Mouse (Mus musculus): ENCODE measurements around the gene Ly6g5c. TPM values are rescaled to one million over a fixed set of nuclear protein-coding genes. Genes with fewer than 3 reads are reported as not detected.

Ly6g5c gene
- total and polyA plus RNA-seq, 3 experiments = not detected

DNA sequence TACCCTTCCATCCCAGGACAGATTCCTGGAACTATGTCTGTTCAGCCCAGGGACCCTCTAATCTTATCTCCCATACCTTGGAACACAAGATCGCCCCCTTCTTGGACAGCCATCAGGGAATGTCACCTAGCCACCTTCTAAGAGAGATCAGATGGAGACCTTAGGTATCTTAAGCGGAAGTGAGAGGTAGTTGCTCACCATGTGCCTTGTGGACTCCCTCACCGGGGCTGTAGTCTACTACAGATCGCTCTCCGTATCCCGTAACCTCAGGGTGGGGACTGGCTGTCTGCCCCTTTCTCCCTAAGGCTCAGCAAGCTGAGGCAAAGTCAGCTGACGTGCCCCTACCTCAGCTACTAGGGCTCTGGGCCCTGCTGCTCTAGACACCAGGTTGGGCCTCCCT is 4.0 kb upstream of the Ly6g5c start:
- DNase-seq (ENCODE audit: low spot score) = no peak
- peaks cover 58% of the 10 kb centered on the region for H3K36me3 ChIP-seq (replicated peaks)
- ATAC-seq (ENCODE audit: extremely low read depth, insufficient number of reproducible peaks, low FRiP score, poor library complexity, severe bottlenecking) = no peak
- H3K27me3 ChIP-seq (ENCODE audit: insufficient read depth, low read length) = no peaks in the 10 kb centered on the region
- no peak overlapping the region; the same call in 1 of the 2 replicates for H3K4me3 ChIP-seq (ENCODE audit: low read depth, low read length)
- no peak for TF ChIP-seq TAL1 (conservative IDR thresholded peaks at IDR 0.05; ENCODE audit: low read depth, low read length)
- TF ChIP-seq CTCF (IDR thresholded peaks at IDR 0.05; ENCODE audit: low read depth, low read length) = no peak
- no peak for TF ChIP-seq GATA2 (IDR thresholded peaks at IDR 0.05; ENCODE audit: borderline replicate concordance, low read depth, low read length)
- TF ChIP-seq POLR2AphosphoS5 (IDR thresholded peaks at IDR 0.05; ENCODE audit: insufficient replicate concordance, low read depth, low read length) = no peak
- peaks cover 85% of the 10 kb centered on the region for H3K4me1 ChIP-seq (ENCODE audit: insufficient read depth, low read depth, low read length)
- H3K9me3 ChIP-seq (replicated peaks) = no peaks in the 10 kb centered on the region

DNA sequence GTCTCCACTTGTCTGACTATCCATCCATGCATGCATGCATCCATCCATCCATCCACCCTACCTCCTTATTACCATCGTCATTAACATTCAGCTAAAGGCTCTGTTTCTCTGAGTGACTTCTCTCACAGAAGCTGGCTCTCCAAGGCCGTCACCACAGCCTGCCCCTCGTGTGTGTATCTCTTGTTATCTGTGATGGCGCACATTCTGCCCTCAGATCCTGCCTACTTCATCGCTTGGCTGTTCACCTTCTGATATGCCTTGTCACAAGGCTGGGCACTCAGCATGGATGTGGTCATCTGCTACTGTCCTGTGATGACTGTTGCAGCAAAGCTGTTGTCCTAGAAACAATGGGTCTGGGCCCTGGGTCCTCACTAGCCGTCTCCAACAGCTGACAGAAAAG is 3.3 kb upstream of the Ly6g5c start:
- H3K9me3 ChIP-seq (replicated peaks) = no peaks in the 10 kb centered on the region
- H3K4me1 ChIP-seq (ENCODE audit: insufficient read depth, low read depth, low read length) = peaks cover 80% of the 10 kb centered on the region
- no peak overlapping the region for H3K4me3 ChIP-seq (ENCODE audit: low read depth, low read length)
- H3K36me3 ChIP-seq (replicated peaks) = peaks cover 51% of the 10 kb centered on the region
- no peaks in the 10 kb centered on the region for H3K27me3 ChIP-seq (ENCODE audit: insufficient read depth, low read length)
- DNase-seq (ENCODE audit: low spot score) = no peak
- ATAC-seq (ENCODE audit: extremely low read depth, insufficient number of reproducible peaks, low FRiP score, poor library complexity, severe bottlenecking) = no peak; the same call in 1 of the 2 replicates
- peak; percentile 56 for TF ChIP-seq TAL1 (conservative IDR thresholded peaks at IDR 0.05; ENCODE audit: low read depth, low read length)
- no peak for TF ChIP-seq CTCF (IDR thresholded peaks at IDR 0.05; ENCODE audit: low read depth, low read length)

DNA sequence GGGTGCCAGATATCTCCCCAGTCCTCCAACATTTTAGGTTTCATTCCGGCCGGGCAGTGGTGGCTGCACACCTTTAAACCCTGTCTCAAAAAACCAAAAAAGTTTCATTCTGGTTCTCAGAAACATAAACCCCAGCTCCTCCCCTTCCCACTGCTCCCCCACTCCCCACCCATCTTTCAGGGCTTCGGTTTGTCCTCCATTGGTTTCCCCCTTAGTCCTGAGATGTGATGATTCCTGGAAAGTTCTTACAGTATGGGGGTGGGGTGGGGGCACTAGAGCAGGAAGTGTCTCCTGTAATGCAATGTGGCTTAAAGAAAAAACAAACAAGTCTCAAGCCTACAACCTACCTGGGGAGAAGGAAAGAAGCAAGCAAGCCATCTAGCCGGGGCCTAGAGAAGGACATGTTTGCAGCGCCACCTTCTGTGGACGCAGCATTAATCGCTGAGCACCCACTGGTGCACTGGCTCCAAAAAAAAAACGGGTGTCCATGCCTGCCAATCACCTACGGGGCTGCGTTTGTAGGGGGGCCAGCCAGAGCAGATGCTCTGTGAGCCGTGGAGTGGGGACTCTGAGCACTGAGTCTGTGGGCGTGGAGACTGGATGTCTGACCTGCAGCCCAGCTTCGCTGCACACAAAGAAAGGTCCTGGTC is 2.2 kb upstream of the Ly6g5c start:
- Histone ChIP-seq H3K27me3 (ENCODE audit: insufficient read depth, low read length) (no peaks in the 10 kb centered on the region; the same call in 1 of the 2 replicates), H3K4me3 (ENCODE audit: low read depth, low read length) (peak overlapping the region; percentile 62; the same call in 1 of the 2 replicates), H3K9me3 (replicated peaks) (no peaks in the 10 kb centered on the region), H3K36me3 (replicated peaks) (peaks cover 40% of the 10 kb centered on the region), H3K4me1 (ENCODE audit: insufficient read depth, low read depth, low read length) (peaks cover 77% of the 10 kb centered on the region)
- ATAC-seq (ENCODE audit: extremely low read depth, insufficient number of reproducible peaks, low FRiP score, poor library complexity, severe bottlenecking) (0 out of 2 replicates have a peak, but pooled peaks have one; percentile 18), DNase-seq (ENCODE audit: low spot score) (peak; percentile 76)
- TF ChIP-seq POLR2AphosphoS5 (IDR thresholded peaks at IDR 0.05; ENCODE audit: insufficient replicate concordance, low read depth, low read length) = no peak

DNA sequence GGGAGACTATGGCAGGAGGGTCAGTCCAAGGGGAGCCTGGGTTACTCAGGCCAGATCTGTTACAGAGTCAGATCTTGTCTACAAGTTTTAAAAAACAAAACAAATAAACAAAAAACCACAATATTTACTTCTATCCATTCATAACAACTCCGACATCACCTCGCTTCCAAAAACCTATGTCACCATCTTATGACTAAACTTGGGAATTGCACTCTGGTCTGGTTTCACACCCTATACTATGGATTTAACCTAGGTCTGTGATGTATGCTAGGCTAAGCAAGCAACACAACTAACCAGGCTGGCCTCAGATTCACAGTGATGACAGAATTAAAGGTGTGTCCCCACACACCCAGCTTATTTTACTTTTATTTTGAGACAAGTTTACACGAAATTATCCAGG is 1.6 kb upstream of the Ly6g5c start:
- Histone ChIP-seq H3K9me3 (replicated peaks) (no peaks in the 10 kb centered on the region), H3K4me3 (ENCODE audit: low read depth, low read length) (no peak overlapping the region), H3K27me3 (ENCODE audit: insufficient read depth, low read length) (peaks cover 2% of the 10 kb centered on the region; the same call in 1 of the 2 replicates), H3K4me1 (ENCODE audit: insufficient read depth, low read depth, low read length) (peaks cover 72% of the 10 kb centered on the region), H3K36me3 (replicated peaks) (peaks cover 34% of the 10 kb centered on the region)
- TF ChIP-seq POLR2AphosphoS5 (IDR thresholded peaks at IDR 0.05; ENCODE audit: insufficient replicate concordance, low read depth, low read length) (no peak), GATA1 (IDR thresholded peaks at IDR 0.05; ENCODE audit: borderline replicate concordance, low read length) (no peak)
- ATAC-seq (ENCODE audit: extremely low read depth, insufficient number of reproducible peaks, low FRiP score, poor library complexity, severe bottlenecking) (no peak), DNase-seq (ENCODE audit: low spot score) (no peak)

DNA sequence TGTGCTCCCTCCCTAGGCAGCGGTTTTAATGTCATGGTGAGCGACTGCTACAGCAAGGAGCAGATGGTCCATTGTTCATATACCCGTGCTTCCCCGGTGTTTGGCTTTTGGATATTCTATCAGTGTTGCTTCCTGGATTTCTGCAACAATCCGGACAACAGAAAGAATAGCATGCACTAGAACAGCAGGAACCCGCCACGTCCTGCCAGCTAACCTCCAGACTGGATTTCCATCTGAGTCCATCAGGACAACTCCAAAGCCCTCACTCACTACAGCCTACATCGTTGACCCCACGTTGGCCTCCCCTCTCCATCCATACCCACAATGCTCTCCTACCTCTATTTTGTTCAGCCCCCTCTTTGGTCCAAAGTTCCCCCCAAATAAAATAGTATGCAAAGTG is 3.7 kb downstream of the Ly6g5c start:
- no peak for DNase-seq (ENCODE audit: low spot score)
- TF ChIP-seq GATA2 (IDR thresholded peaks at IDR 0.05; ENCODE audit: borderline replicate concordance, low read depth, low read length) = no peak
- TF ChIP-seq CTCF (IDR thresholded peaks at IDR 0.05; ENCODE audit: low read depth, low read length) = no peak
- H3K4me3 ChIP-seq (ENCODE audit: low read depth, low read length) = no peak overlapping the region
- peaks cover 6% of the 10 kb centered on the region; the same call in 1 of the 2 replicates for H3K27me3 ChIP-seq (ENCODE audit: insufficient read depth, low read length)
- ATAC-seq (ENCODE audit: extremely low read depth, insufficient number of reproducible peaks, low FRiP score, poor library complexity, severe bottlenecking) = no peak
- H3K36me3 ChIP-seq (replicated peaks) = peaks cover 36% of the 10 kb centered on the region
- H3K9me3 ChIP-seq (replicated peaks) = no peaks in the 10 kb centered on the region
- peaks cover 33% of the 10 kb centered on the region for H3K4me1 ChIP-seq (ENCODE audit: insufficient read depth, low read depth, low read length)

DNA sequence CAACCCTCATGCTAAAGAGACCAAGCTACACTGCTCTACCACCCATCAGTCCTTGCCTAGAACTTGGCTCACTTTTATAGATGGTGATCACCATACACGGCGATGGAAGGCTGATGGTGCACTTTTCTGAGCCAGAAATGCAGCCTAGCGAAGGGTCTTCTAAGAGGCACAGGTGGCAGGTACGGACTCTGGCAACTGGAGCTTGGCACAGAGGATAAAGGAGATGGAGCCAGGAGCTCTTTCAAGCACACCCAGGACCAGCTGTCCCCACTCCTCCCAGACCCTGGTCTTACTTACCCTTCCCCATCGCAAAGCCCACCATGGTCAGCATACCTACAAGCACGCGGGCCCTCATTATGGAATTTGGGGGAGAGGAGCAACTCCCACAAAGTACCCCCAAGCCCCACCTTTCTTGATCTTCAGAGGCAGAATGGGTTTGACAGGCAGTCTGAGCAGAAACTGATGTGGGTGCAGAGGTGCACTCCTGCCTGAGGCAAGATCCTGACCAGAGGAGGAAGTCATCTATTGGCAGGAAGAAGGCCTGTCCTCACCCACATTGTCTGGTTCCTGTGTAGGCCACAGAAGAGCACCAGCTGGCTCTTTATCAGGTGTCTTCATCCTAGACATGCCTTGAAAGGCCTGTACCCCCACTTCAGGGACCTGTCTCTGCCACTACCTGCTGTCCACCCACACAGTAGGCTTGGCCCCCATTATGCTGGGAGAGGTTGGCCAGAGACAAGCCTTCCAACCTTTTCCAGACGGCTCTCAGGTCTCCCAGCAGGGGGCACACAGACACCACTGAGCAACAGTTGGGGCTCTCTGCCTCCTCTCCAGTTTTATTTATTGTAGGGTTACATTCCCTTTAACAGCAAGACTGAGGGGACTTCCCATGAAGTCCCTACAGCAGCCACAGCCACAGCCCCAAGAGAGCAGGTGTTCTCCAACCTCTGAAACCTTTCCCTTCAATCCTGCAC is 7.3 kb downstream of the Ly6g5c start, which contains the start of gene Ly6g5b:
Ly6g5b (minus strand) TSS at position 383 of the 974 bp plus-strand sequence.
- no peak for ATAC-seq (ENCODE audit: extremely low read depth, insufficient number of reproducible peaks, low FRiP score, poor library complexity, severe bottlenecking)
- Histone ChIP-seq H3K4me3 (ENCODE audit: low read depth, low read length) (no peak within 1 kb of the TSS), H3K9me3 (replicated peaks) (no peaks in the 10 kb centered on the region), H3K4me1 (ENCODE audit: insufficient read depth, low read depth, low read length) (peaks cover 40% of the 10 kb centered on the region), H3K27me3 (ENCODE audit: insufficient read depth, low read length) (peaks cover 6% of the 10 kb centered on the region; the same call in 1 of the 2 replicates), H3K36me3 (replicated peaks) (peaks cover 69% of the 10 kb centered on the region)
- no peak for TF ChIP-seq GATA1 (IDR thresholded peaks at IDR 0.05; ENCODE audit: borderline replicate concordance, low read length)
- TF ChIP-seq TAL1 (conservative IDR thresholded peaks at IDR 0.05; ENCODE audit: low read depth, low read length) = no peak
- TF ChIP-seq GATA2 (IDR thresholded peaks at IDR 0.05; ENCODE audit: borderline replicate concordance, low read depth, low read length) = no peak
- TF ChIP-seq CTCF (IDR thresholded peaks at IDR 0.05; ENCODE audit: low read depth, low read length) = no peak
- no peak for TF ChIP-seq POLR2AphosphoS5 (IDR thresholded peaks at IDR 0.05; ENCODE audit: insufficient replicate concordance, low read depth, low read length)
- DNase-seq (ENCODE audit: low spot score) = no peak

Data from G1E (cell line).